Mouse (Mus musculus): ENCODE data around the gene Rufy4.

Gene Rufy4

DNA sequence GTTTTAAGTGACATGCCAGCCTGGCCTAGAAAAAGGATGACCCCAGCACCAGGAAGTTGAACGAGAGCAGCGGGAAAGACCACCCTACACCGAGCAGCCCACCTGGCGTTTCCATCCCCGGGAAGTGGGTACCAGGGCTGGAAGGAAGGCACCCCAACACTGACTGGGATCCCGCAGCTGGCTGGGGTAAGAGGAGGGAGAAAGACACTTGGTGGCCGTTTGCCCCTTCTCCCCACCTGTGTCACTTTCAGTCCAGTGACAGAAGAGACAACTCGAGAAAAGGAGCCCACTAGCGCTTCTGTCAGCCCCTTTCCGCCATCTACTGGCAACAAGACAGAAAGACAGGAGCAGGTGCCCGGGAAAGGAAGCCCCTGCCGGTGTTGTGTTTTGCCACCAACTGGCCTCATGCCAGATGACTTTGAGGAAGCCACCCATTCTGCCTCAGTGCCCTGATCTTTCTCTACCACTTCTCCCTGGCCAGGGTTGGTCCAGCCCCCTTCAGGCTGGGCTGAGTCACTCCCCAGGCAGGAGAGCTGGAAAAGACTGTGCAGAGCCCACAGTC, at the start of gene Rufy4:
Gene Rufy4, plus strand, starts transcription at position 551 of the 562 bp plus-strand sequence.
- in situ Hi-C loops (cut with MboI; ENCODE audit: low sequenced_read_pairs), result no loop called here

GRCm38 (mm10) chr1:74076230-74076629, 49.1 kb upstream of the Rufy4 start:
- in situ Hi-C loops (cut with MboI; ENCODE audit: low sequenced_read_pairs), result loop anchor here (10.0 to 25.0 kb wide), 2 partner anchors 81 to 164 kb away; no protein-coding TSS in a partner anchor

DNA sequence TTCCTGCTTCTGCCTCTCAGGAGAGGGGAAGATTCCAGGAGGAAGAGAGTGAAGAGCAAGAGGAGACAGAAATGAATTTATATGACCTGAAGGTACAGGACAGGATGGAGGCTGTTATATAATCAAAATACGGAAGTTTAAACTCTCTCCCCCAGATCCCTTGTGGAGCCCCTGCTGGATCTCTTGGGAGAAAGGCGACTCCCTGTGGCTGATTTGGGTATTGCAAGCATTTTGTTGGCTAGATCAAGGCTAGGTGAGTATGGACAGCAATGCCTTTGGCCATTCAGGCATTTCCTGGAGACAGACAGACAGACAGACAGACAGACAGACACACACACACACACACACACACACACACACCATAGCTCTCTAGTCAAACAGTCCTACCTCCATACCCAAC, 48.0 kb upstream of the Rufy4 start:
- in situ Hi-C loops (cut with MboI; ENCODE audit: low sequenced_read_pairs), result loop anchor here (10.0 to 25.0 kb wide), 2 partner anchors 83 to 165 kb away; no protein-coding TSS in a partner anchor

DNA sequence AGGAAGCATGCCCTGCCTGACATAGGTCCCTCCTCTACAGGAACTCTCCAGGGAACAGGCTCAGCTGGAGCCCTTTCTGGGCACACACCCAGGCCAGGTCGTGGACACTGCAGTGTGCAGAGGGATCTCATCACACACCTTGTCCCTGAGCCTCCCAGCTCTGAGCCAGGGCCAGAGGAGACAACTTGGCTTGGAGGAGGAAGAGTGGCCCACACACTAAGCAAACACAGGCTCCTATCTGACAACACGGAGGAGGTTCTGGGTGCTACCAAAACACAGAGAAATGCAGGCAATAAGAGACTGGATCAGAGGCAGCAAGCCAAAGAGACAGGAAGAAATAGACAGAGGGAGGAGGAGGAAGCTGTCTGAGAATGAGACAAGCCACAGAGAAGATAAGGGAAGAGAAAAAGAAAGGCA, 43.8 kb upstream of the Rufy4 start:
- in situ Hi-C loops (cut with MboI; ENCODE audit: low sequenced_read_pairs), result loop anchor here (25.0 kb wide), 1 partner anchor 169 kb away; no protein-coding TSS in a partner anchor

- in situ Hi-C loops (cut with MboI; ENCODE audit: low sequenced_read_pairs), result loop anchor here (25.0 kb wide), 1 partner anchor 171 kb away; no protein-coding TSS in a partner anchor
These were observed 42.4 kb upstream of the Rufy4 start for GRCm38 (mm10) chr1:74082841-74083463.

GRCm38 (mm10) chr1:74084065-74084705, 41.2 kb upstream of the Rufy4 start:
- in situ Hi-C loops (cut with MboI; ENCODE audit: low sequenced_read_pairs), result loop anchor here (25.0 kb wide), 1 partner anchor 172 kb away; no protein-coding TSS in a partner anchor

DNA sequence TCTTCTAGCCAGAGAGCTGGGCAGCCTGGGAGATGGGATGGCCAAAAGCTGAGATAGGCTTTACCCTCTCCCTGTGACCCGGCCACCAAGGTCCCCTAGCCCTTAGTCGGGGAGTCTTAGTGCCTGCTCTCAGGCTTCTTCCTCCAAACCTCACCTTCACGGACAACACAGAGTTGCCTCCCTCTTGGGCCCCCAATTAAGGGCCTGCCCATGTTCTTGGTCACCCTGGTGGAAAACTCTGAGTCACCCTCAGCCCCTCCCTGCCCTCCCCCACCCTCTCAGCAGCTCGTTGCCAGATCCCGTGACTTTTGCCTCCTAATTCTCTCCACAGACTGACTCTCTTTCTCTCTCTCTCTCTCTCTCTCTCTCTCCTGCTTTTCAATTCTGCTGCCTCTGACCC, 40.6 kb upstream of the Rufy4 start:
- in situ Hi-C loops (cut with MboI; ENCODE audit: low sequenced_read_pairs), result loop anchor here (25.0 kb wide), 1 partner anchor 172 kb away; no protein-coding TSS in a partner anchor

DNA sequence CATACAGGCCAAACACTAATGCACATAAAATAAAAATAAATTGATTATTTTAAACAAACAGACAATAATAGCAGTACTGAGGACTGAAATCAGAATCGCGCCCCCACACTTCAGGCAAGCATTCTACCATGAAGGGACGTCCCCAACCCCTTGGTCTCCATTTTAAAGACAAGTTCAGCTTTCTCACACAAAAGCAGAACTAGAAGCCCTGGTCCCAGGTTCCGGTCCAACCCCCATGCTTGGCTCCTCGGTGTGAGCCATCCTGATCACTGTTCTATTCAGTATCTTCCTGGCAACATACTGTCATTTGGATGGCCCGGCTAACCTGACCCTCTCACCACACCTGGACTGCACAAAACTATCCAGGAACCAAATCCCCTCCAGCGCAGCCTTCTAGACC, 39.8 kb upstream of the Rufy4 start:
- in situ Hi-C loops (cut with MboI; ENCODE audit: low sequenced_read_pairs), result loop anchor here (25.0 kb wide), 1 partner anchor 173 kb away; no protein-coding TSS in a partner anchor

- in situ Hi-C loops (cut with MboI; ENCODE audit: low sequenced_read_pairs), result loop anchor here (25.0 kb wide), 1 partner anchor 176 kb away; no protein-coding TSS in a partner anchor
These were observed 36.8 kb upstream of the Rufy4 start for GRCm38 (mm10) chr1:74088569-74088968.

DNA sequence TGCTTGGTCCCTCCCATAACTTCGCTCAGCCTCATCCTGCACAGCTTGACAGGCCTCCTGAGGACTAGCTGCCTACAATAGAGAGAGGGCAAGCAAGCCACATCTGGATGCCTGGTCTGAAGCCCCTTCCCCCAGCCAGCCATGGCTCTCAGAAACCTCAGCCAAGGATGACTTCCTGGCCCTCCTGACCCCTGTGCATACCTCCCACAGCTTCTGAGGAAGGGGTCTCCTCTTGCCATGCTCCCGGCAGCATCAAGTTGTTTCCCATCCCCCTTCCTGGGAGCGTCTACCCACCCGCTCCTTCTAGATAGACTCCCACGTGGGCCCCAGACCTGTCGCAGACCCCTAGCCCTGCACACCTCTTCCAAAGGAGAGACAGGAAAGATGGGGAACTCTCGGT, 35.0 kb upstream of the Rufy4 start:
- in situ Hi-C loops (cut with MboI; ENCODE audit: low sequenced_read_pairs), result loop anchor here (25.0 kb wide), 1 partner anchor 178 kb away; no protein-coding TSS in a partner anchor

- in situ Hi-C loops (cut with MboI; ENCODE audit: low sequenced_read_pairs), result loop anchor here (25.0 kb wide), 1 partner anchor 179 kb away; no protein-coding TSS in a partner anchor
These were observed 34.2 kb upstream of the Rufy4 start for GRCm38 (mm10) chr1:74091138-74091537.

DNA sequence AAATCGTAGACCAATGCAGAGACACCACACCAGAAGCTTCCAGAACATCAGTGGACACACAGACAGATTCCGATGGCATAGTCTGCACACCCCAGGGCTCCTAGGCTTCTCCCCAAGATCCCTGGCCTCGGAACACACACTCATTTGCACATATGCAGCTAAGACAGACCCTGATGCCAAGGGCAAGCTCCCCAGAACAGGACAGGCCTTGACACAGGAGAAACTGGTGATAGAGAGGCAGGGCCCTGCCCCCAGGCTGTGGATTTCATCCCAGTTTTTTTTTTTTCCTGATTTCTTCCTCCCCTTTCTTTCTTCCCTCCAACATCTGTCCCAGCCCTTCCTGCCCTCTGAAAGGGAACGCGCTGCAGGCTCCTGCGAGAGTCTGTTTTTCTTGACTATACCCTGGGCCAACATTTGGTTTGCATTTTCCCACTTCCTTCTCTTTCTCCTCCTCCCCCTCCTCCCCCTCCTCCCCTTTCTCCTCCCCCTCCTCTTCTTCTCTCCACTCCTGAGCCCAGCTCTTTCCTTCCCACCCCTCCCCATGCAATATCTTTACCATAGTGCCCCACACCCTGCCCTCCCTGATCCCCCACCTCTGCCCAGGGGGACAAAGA, 33.6 kb upstream of the Rufy4 start:
- in situ Hi-C loops (cut with MboI; ENCODE audit: low sequenced_read_pairs), result loop anchor here (25.0 kb wide), 1 partner anchor 179 kb away; no protein-coding TSS in a partner anchor

- in situ Hi-C loops (cut with MboI; ENCODE audit: low sequenced_read_pairs), result loop anchor here (25.0 kb wide), 1 partner anchor 180 kb away; no protein-coding TSS in a partner anchor
These were observed 33.1 kb upstream of the Rufy4 start for GRCm38 (mm10) chr1:74092242-74092641.

GRCm38 (mm10) chr1:74093447-74093846, 31.9 kb upstream of the Rufy4 start:
- in situ Hi-C loops (cut with MboI; ENCODE audit: low sequenced_read_pairs), result loop anchor here (25.0 kb wide), 1 partner anchor 181 kb away; no protein-coding TSS in a partner anchor

- in situ Hi-C loops (cut with MboI; ENCODE audit: low sequenced_read_pairs), result loop anchor here (25.0 kb wide), 1 partner anchor 182 kb away; no protein-coding TSS in a partner anchor
These were observed 30.7 kb upstream of the Rufy4 start for GRCm38 (mm10) chr1:74094497-74095270.

- in situ Hi-C loops (cut with MboI; ENCODE audit: low sequenced_read_pairs), result loop anchor here (25.0 kb wide), 1 partner anchor 183 kb away; no protein-coding TSS in a partner anchor
These were observed 30.0 kb upstream of the Rufy4 start for GRCm38 (mm10) chr1:74095296-74095695.

DNA sequence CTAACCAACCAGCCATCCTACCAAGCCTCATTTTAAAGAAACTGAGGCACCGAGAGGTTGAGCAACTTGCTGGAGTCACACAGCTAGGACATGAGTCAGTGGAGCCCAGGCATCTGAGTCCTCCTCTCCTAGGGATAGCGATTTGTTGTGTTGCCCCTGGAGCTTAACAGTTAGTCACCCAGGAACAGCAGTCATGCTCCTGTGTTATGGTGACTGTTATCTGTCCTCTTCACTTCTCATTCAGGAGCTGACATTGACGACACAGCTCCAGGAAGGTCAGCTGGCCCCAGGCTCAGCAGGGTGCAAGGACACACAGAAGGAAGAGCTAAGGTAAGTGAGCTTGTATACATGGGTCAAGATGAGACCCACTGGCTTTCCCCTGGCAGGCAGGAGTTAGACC, 29.6 kb upstream of the Rufy4 start:
- in situ Hi-C loops (cut with MboI; ENCODE audit: low sequenced_read_pairs), result loop anchor here (25.0 kb wide), 1 partner anchor 183 kb away; no protein-coding TSS in a partner anchor

DNA sequence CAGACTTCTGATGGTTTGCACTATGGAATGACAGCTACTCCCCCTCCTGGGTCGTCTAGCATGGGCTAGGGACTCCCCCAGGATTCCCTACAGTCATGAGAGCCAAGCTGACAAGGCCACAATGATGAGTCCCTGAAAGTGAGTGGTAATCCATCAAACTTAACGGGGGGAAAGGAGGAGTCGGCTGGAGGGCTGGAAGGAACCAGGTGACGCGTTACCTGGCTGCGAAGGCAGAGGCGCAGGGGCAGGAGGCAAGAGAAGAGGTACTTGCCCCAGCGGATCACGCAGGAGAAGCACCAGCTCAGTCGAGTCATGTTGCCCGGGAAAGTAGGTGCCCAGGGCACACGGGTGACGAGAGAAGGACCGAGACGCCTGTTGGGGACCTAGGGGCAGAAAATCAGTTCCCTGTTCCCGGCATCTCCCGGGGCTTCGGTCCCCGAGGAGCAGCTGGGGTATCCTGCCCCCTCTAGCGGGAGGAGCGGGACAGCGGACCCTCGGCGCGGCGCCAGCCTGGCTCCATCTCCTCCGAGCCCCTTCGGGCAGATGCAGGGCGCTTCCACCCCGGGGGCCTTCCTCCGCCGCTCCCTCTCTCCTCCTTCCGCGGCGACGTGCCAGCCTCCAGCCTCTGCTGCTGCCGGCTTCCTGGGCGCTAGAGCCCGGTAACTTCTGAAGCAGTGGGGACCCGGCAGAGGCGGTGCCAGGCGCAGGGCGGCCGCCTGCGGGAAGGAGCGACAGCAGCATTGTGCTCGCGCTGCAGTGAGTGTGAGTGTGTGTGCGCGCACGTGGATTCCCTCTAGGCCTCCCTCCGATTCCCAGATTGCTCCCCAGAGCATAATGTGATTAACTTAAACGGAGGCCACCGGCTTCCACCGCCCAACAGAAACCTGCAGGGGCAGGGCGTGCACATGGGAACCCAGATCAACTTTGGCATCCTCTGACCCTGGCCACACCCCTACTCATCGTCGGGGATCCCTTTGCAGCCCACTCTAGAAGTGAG, 27.0 kb upstream of the Rufy4 start:
- in situ Hi-C loops (cut with MboI; ENCODE audit: low sequenced_read_pairs), result loop anchor here (25.0 kb wide), 1 partner anchor 186 kb away; no protein-coding TSS in a partner anchor
